In the genomic region with DNA sequence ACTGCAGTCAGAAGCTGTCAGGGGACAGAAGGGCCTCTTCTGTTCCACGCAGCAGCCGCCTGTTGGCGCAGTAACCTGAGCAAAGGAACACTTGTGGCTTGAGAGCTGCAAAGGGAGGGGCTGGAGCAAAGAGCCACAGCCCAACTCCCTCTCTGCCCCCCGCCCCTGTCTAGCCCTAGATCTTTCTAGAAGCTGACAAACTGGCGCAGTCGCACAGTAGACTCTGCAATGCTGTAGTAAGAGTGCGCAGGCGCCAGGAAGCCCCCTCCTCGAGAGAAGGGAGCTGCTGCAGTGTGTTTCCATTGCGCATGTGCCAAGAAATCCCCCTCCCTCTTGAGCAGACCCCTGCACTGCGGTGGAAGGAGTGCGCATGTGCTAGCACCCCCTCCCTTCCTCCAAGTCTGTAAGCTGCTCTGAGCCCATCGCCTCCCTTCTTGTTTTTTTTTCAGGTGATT, we compare ENCODE assay signal across 7 mouse cellular contexts.
DNase-seq lines count a peak whose midpoint lies in the region; ATAC-seq and TF ChIP-seq lines count a peak whose summit lies in the region.

No protein-coding gene starts in this region.

- ATAC-seq in forebrain, embryonic 11.5 days (replicated peaks; ENCODE audit: low FRiP score) = peak; percentile 94
- ATAC-seq in limb, embryonic 14.5 days (ENCODE audit: low FRiP score, low read depth) = peak; percentile 91

- H3K4me2 ChIP-seq in forebrain, embryonic 11.5 days (ENCODE audit: low read depth, low read length, severe bottlenecking) = peak overlapping the region; percentile 36; the same call in 1 of the 2 replicates
- H3K4me2 ChIP-seq in limb, embryonic 14.5 days (replicated peaks; ENCODE audit: low read depth, low read length, severe bottlenecking) = peak overlapping the region; percentile 40

- 17% methylated on average over 13 of the region's 13 CpGs for WGBS in forebrain, embryonic 11.5 days
- WGBS in limb, embryonic 14.5 days = 15% methylated on average over 13 of the region's 13 CpGs

- peak; percentile 61 to 70 for DNase-seq in kidney, postnatal 4 days
- DNase-seq in kidney, adult 8-10 months = no peak
- peak; percentile 42 for DNase-seq in brain, adult 2 months (ENCODE audit: low read depth, low spot score)
- DNase-seq in forebrain, embryonic 11.5 days (ENCODE audit: low spot score) = peak; percentile 85
- peak; percentile 90 for DNase-seq in limb, embryonic 14.5 days (ENCODE audit: low spot score)
- DNase-seq in retina, postnatal 1 day = peak; percentile 96
- DNase-seq in spleen, postnatal 14 days (ENCODE audit: low spot score in 2 of 2) = no peak

- no peak overlapping the region for H3K4me3 ChIP-seq in forebrain, embryonic 11.5 days (ENCODE audit: low read depth, low read length)
- peak overlapping the region; percentile 8; the same call in 1 of the 2 replicates for H3K4me3 ChIP-seq in limb, embryonic 14.5 days (replicated peaks; ENCODE audit: low read length)

- TF ChIP-seq POLR2A in limb, embryonic 14.5 days (IDR thresholded peaks at IDR 0.05; ENCODE audit: borderline replicate concordance, extremely low read depth, insufficient read depth, insufficient read length) = no peak

- no peaks in the 10 kb centered on the region for H3K27me3 ChIP-seq in forebrain, embryonic 11.5 days (ENCODE audit: control insufficient read depth, insufficient read depth, low read length)
- no peaks in the 10 kb centered on the region for H3K27me3 ChIP-seq in limb, embryonic 14.5 days (ENCODE audit: control insufficient read depth, insufficient read depth, low read length)

- no peaks in the 10 kb centered on the region for H3K4me1 ChIP-seq in forebrain, embryonic 11.5 days (replicated peaks; ENCODE audit: control insufficient read depth, insufficient read depth, low read length)
- H3K4me1 ChIP-seq in limb, embryonic 14.5 days (ENCODE audit: control insufficient read depth, insufficient read depth, low read length) = peaks cover 5% of the 10 kb centered on the region; the same call in 1 of the 2 replicates

- H3K36me3 ChIP-seq in forebrain, embryonic 11.5 days (ENCODE audit: control insufficient read depth, insufficient read depth, low read length) = no peaks in the 10 kb centered on the region
- H3K36me3 ChIP-seq in limb, embryonic 14.5 days (ENCODE audit: control insufficient read depth, insufficient read depth, low read length) = no peaks in the 10 kb centered on the region

- no peaks in the 10 kb centered on the region for H3K9me3 ChIP-seq in forebrain, embryonic 11.5 days (ENCODE audit: control insufficient read depth, low read length)
- no peaks in the 10 kb centered on the region for H3K9me3 ChIP-seq in limb, embryonic 14.5 days (ENCODE audit: control insufficient read depth, low read length)

- H3K9ac ChIP-seq in forebrain, embryonic 11.5 days (ENCODE audit: low read length) = peak overlapping the region; percentile 3; the same call in 1 of the 2 replicates
- no peak overlapping the region; the same call in 1 of the 2 replicates for H3K9ac ChIP-seq in limb, embryonic 14.5 days (ENCODE audit: low read depth, low read length, severe bottlenecking)

- 0 out of 2 replicates have a peak overlapping the region, but pooled peaks have one; percentile 18 for H3K27ac ChIP-seq in forebrain, embryonic 11.5 days (ENCODE audit: low read depth, low read length)
- H3K27ac ChIP-seq in limb, embryonic 14.5 days (replicated peaks; ENCODE audit: low read depth, low read length) = peak overlapping the region; percentile 79

Comparison
In these comparisons a context has a peak if more than half of its experiments do, and no peak if none do; other contexts are left out.
1. DNase-seq: peak in kidney, postnatal 4 days (2 of 2), brain, adult 2 months (single experiment), forebrain, embryonic 11.5 days (single experiment), limb, embryonic 14.5 days (single experiment) and retina, postnatal 1 day (single experiment); none in kidney, adult 8-10 months (0 of 2) and spleen, postnatal 14 days (0 of 2).